Mouse (Mus musculus): ENCODE measurements around the gene Ccdc194. TPM values are rescaled to one million over a fixed set of nuclear protein-coding genes. Genes with fewer than 3 reads are reported as not detected.
"Not testable (repeated sequence)": the region's sequence is repeated elsewhere in the genome, so short reads cannot be mapped to it uniquely, and the experiment has no call there.

Ccdc194 gene
- polyA plus RNA-seq, 1 experiment from 2014 or later, result 0.44 TPM

- H3K36me3 ChIP-seq (ENCODE audit: control insufficient read depth, insufficient read depth, low read length); H3K9ac ChIP-seq (ENCODE audit: low read depth, low read length); H3K4me2 ChIP-seq (ENCODE audit: low read length); H3K27ac ChIP-seq (ENCODE audit: low read depth, low read length); ATAC-seq; H3K4me3 ChIP-seq (ENCODE audit: low read length); H3K27me3 ChIP-seq (replicated peaks; ENCODE audit: control insufficient read depth, insufficient read depth, low read length); H3K9me3 ChIP-seq (ENCODE audit: control insufficient read depth, low read length); H3K4me1 ChIP-seq (ENCODE audit: control insufficient read depth, insufficient read depth, low read depth, low read length): not testable (repeated sequence)
- WGBS, result 38% methylated on average over 9 of the region's 10 CpGs
These were observed 6.3 kb downstream of the Ccdc194 start for GRCm38 (mm10) chr8:71519037-71519825.

GRCm38 (mm10) chr8:71516786-71517185 is 8.7 kb downstream of the Ccdc194 start:
- H3K27me3 ChIP-seq (replicated peaks; ENCODE audit: control insufficient read depth, insufficient read depth, low read length), result no peaks in the 10 kb centered on the region
- no peaks in the 10 kb centered on the region for H3K9me3 ChIP-seq (ENCODE audit: control insufficient read depth, low read length)
- 9% methylated on average over 6 of the region's 6 CpGs for WGBS
- no peak overlapping the region for H3K4me3 ChIP-seq (ENCODE audit: low read length)
- no peak overlapping the region for H3K9ac ChIP-seq (ENCODE audit: low read depth, low read length)
- no peak overlapping the region for H3K4me2 ChIP-seq (ENCODE audit: low read length)
- H3K4me1 ChIP-seq (ENCODE audit: control insufficient read depth, insufficient read depth, low read depth, low read length), result peaks cover 5% of the 10 kb centered on the region
- H3K27ac ChIP-seq (ENCODE audit: low read depth, low read length), result no peak overlapping the region
- H3K36me3 ChIP-seq (ENCODE audit: control insufficient read depth, insufficient read depth, low read length), result no peaks in the 10 kb centered on the region
- no peak for ATAC-seq

GRCm38 (mm10) chr8:71515043-71515442 is 10.5 kb downstream of the Ccdc194 start:
- no peak for ATAC-seq
- Histone ChIP-seq H3K4me3 (ENCODE audit: low read length) (no peak overlapping the region), H3K4me1 (ENCODE audit: control insufficient read depth, insufficient read depth, low read depth, low read length) (no peaks in the 10 kb centered on the region), H3K36me3 (ENCODE audit: control insufficient read depth, insufficient read depth, low read length) (no peaks in the 10 kb centered on the region), H3K27me3 (replicated peaks; ENCODE audit: control insufficient read depth, insufficient read depth, low read length) (no peaks in the 10 kb centered on the region; the same call in 1 of the 2 replicates), H3K9ac (ENCODE audit: low read depth, low read length) (no peak overlapping the region), H3K27ac (ENCODE audit: low read depth, low read length) (no peak overlapping the region), H3K4me2 (ENCODE audit: low read length) (no peak overlapping the region), H3K9me3 (ENCODE audit: control insufficient read depth, low read length) (no peaks in the 10 kb centered on the region)
- 66% methylated on average over 5 of the region's 5 CpGs for WGBS

GRCm38 (mm10) chr8:71513018-71513754 is 12.3 kb downstream of the Ccdc194 start:
- Histone ChIP-seq H3K4me3 (ENCODE audit: low read length) (no peak overlapping the region), H3K4me2 (ENCODE audit: low read length) (no peak overlapping the region), H3K36me3 (ENCODE audit: control insufficient read depth, insufficient read depth, low read length) (no peaks in the 10 kb centered on the region), H3K27me3 (replicated peaks; ENCODE audit: control insufficient read depth, insufficient read depth, low read length) (peaks cover 12% of the 10 kb centered on the region), H3K4me1 (ENCODE audit: control insufficient read depth, insufficient read depth, low read depth, low read length) (no peaks in the 10 kb centered on the region), H3K9ac (ENCODE audit: low read depth, low read length) (no peak overlapping the region), H3K27ac (ENCODE audit: low read depth, low read length) (no peak overlapping the region), H3K9me3 (ENCODE audit: control insufficient read depth, low read length) (no peaks in the 10 kb centered on the region)
- WGBS, result 75% methylated on average over 14 of the region's 15 CpGs
- no peak for ATAC-seq

- 75% methylated on average over 14 of the region's 14 CpGs for WGBS
These were observed 13.9 kb downstream of the Ccdc194 start, which contains the start of gene Plvap for GRCm38 (mm10) chr8:71511644-71512043. Plvap (minus strand) TSS chr8:71511752.

GRCm38 (mm10) chr8:71509316-71509715 is 16.2 kb downstream of the Ccdc194 start:
- no peaks in the 10 kb centered on the region for H3K9me3 ChIP-seq (ENCODE audit: control insufficient read depth, low read length)
- H3K27me3 ChIP-seq (replicated peaks; ENCODE audit: control insufficient read depth, insufficient read depth, low read length), result peaks cover 28% of the 10 kb centered on the region
- H3K9ac ChIP-seq (ENCODE audit: low read depth, low read length), result no peak overlapping the region
- H3K4me2 ChIP-seq (ENCODE audit: low read length), result no peak overlapping the region
- no peak overlapping the region for H3K27ac ChIP-seq (ENCODE audit: low read depth, low read length)
- 77% methylated on average over 2 of the region's 2 CpGs for WGBS
- no peak for ATAC-seq
- H3K4me1 ChIP-seq (ENCODE audit: control insufficient read depth, insufficient read depth, low read depth, low read length), result peaks cover 2% of the 10 kb centered on the region; the same call in 1 of the 2 replicates
- H3K4me3 ChIP-seq (ENCODE audit: low read length), result no peak overlapping the region
- H3K36me3 ChIP-seq (ENCODE audit: control insufficient read depth, insufficient read depth, low read length), result no peaks in the 10 kb centered on the region

More at GRCm38 (mm10) chr8:71511644-71512043, 13.9 kb downstream of the Ccdc194 start, which contains the start of gene Plvap:
- Histone ChIP-seq H3K9ac (ENCODE audit: low read depth, low read length) (no peak within 1 kb of the TSS), H3K9me3 (ENCODE audit: control insufficient read depth, low read length) (no peaks in the 10 kb centered on the region), H3K4me2 (ENCODE audit: low read length) (no peak within 1 kb of the TSS), H3K4me1 (ENCODE audit: control insufficient read depth, insufficient read depth, low read depth, low read length) (peaks cover 2% of the 10 kb centered on the region; the same call in 1 of the 2 replicates), H3K36me3 (ENCODE audit: control insufficient read depth, insufficient read depth, low read length) (no peaks in the 10 kb centered on the region), H3K4me3 (ENCODE audit: low read length) (no peak within 1 kb of the TSS), H3K27ac (ENCODE audit: low read depth, low read length) (no peak within 1 kb of the TSS), H3K27me3 (replicated peaks; ENCODE audit: control insufficient read depth, insufficient read depth, low read length) (peaks cover 20% of the 10 kb centered on the region)
- no peak for ATAC-seq

GRCm38 (mm10) chr8:71507589-71508104 is 17.9 kb downstream of the Ccdc194 start:
- Histone ChIP-seq H3K4me3 (ENCODE audit: low read length) (peak overlapping the region; percentile 47), H3K4me2 (ENCODE audit: low read length) (peak overlapping the region; percentile 70), H3K36me3 (ENCODE audit: control insufficient read depth, insufficient read depth, low read length) (no peaks in the 10 kb centered on the region), H3K9ac (ENCODE audit: low read depth, low read length) (peak overlapping the region; percentile 65), H3K9me3 (ENCODE audit: control insufficient read depth, low read length) (no peaks in the 10 kb centered on the region), H3K27me3 (replicated peaks; ENCODE audit: control insufficient read depth, insufficient read depth, low read length) (peaks cover 28% of the 10 kb centered on the region), H3K4me1 (ENCODE audit: control insufficient read depth, insufficient read depth, low read depth, low read length) (peaks cover 2% of the 10 kb centered on the region; the same call in 1 of the 2 replicates), H3K27ac (ENCODE audit: low read depth, low read length) (no peak overlapping the region)
- ATAC-seq, result peak; percentile 90
- under 1% methylated on average over 56 of the region's 61 CpGs for WGBS

GRCm38 (mm10) chr8:71505979-71506378 is 19.5 kb downstream of the Ccdc194 start:
- WGBS, result 78% methylated on average over 4 of the region's 4 CpGs
- H3K4me2 ChIP-seq (ENCODE audit: low read length), result no peak overlapping the region
- no peak overlapping the region for H3K27ac ChIP-seq (ENCODE audit: low read depth, low read length)
- H3K4me1 ChIP-seq (ENCODE audit: control insufficient read depth, insufficient read depth, low read depth, low read length), result peaks cover 2% of the 10 kb centered on the region; the same call in 1 of the 2 replicates
- no peak for ATAC-seq
- H3K36me3 ChIP-seq (ENCODE audit: control insufficient read depth, insufficient read depth, low read length), result no peaks in the 10 kb centered on the region
- H3K9me3 ChIP-seq (ENCODE audit: control insufficient read depth, low read length), result no peaks in the 10 kb centered on the region
- H3K27me3 ChIP-seq (replicated peaks; ENCODE audit: control insufficient read depth, insufficient read depth, low read length), result peaks cover 28% of the 10 kb centered on the region
- H3K9ac ChIP-seq (ENCODE audit: low read depth, low read length), result no peak overlapping the region
- H3K4me3 ChIP-seq (ENCODE audit: low read length), result no peak overlapping the region

- WGBS, result 98% methylated on average over 4 of the region's 4 CpGs
- Histone ChIP-seq H3K4me2 (ENCODE audit: low read length) (no peak overlapping the region), H3K4me3 (ENCODE audit: low read length) (no peak overlapping the region), H3K27me3 (replicated peaks; ENCODE audit: control insufficient read depth, insufficient read depth, low read length) (peaks cover 28% of the 10 kb centered on the region), H3K4me1 (ENCODE audit: control insufficient read depth, insufficient read depth, low read depth, low read length) (peaks cover 2% of the 10 kb centered on the region; the same call in 1 of the 2 replicates), H3K36me3 (ENCODE audit: control insufficient read depth, insufficient read depth, low read length) (no peaks in the 10 kb centered on the region), H3K27ac (ENCODE audit: low read depth, low read length) (no peak overlapping the region), H3K9ac (ENCODE audit: low read depth, low read length) (no peak overlapping the region), H3K9me3 (ENCODE audit: control insufficient read depth, low read length) (no peaks in the 10 kb centered on the region)
- ATAC-seq, result no peak
These were observed 20.2 kb downstream of the Ccdc194 start for GRCm38 (mm10) chr8:71505326-71505725.
